Mouse (Mus musculus) thymus, adult 2 months (tissue): ENCODE measurements around the gene Rpusd3. TPM values are rescaled to one million over a fixed set of nuclear protein-coding genes. Genes with fewer than 3 reads are reported as not detected.

Source experiments
- DNase-seq: peaks from one replicate; pipeline ENCODE4 v3.0.0; 2021
- H3K27ac ChIP-seq: fragments of 200-500 bp; 2 replicates; pipeline ENCODE4 v1.5.1; 2012; ENCODE audit warnings: low read length, control low read depth; ENCODE audit not compliant: control insufficient read depth, insufficient read depth
- H3K27me3 ChIP-seq: fragments of 200-500 bp; 2 replicates; pipeline ENCODE4 v1.6.1; 2012; ENCODE audit warnings: mild to moderate bottlenecking, low read length, moderate library complexity, mixed read lengths; ENCODE audit not compliant: control insufficient read depth, insufficient read depth
- H3K36me3 ChIP-seq: fragments of 200-500 bp; 2 replicates; pipeline ENCODE4 v1.6.1; 2012; ENCODE audit warnings: mild to moderate bottlenecking, low read length, moderate library complexity; ENCODE audit not compliant: control insufficient read depth, insufficient read depth
- H3K4me1 ChIP-seq: fragments of 200-500 bp; replicated peaks from 2 replicates; pipeline ENCODE4 v1.6.1; 2012; ENCODE audit warnings: low read length; ENCODE audit not compliant: control insufficient read depth, insufficient read depth
- H3K4me3 ChIP-seq: fragments of 200-500 bp; 2 replicates; pipeline ENCODE4 v1.5.1; 2012; ENCODE audit warnings: mild to moderate bottlenecking, low read length, control low read depth, moderate library complexity; ENCODE audit not compliant: control insufficient read depth, insufficient read depth
- CTCF ChIP-seq: fragments of 200-500 bp; IDR thresholded peaks from 2 replicates; pipeline ENCODE4 v1.5.1; 2012; ENCODE audit warnings: mild to moderate bottlenecking, control low read depth, low read length, moderate library complexity, borderline replicate concordance; ENCODE audit not compliant: control insufficient read depth, poor library complexity, insufficient read depth; ENCODE audit errors: extremely low read depth
- POLR2A ChIP-seq: fragments of 200-500 bp; IDR thresholded peaks from 2 replicates; pipeline ENCODE4 v1.6.1; 2012; ENCODE audit warnings: mild to moderate bottlenecking, low read length, control low read depth, moderate library complexity; ENCODE audit not compliant: control insufficient read depth, poor library complexity, insufficient read depth; ENCODE audit errors: extremely low read depth
- WGBS: fragments of 180-500 bp; shearing (Covaris S2); methylation state at CpG from one replicate; pipeline ENCODE4 v1.1.7; 2018; 5-methylcytosine and 5-hydroxymethylcytosine counted together
- polyA plus RNA-seq: library from polyadenylated mRNA; depleted of rRNA; stranded (reverse); fragments of >200 nt; gene quantifications from 2 replicates; pipeline ENCODE4 v1.2.3, GENCODE M21; 2012

Rpusd3 gene
- polyA plus RNA-seq, 1 experiment = 94.5 TPM

GRCm38 (mm10) chr6:113455007-113455406 is 35.9 kb upstream of the Rpusd3 start:
- 27% methylated on average over 5 of the region's 5 CpGs for WGBS
- peak; percentile 28 for DNase-seq
- Histone ChIP-seq H3K4me3 (no peak overlapping the region), H3K27ac (peak overlapping the region; percentile 62; the same call in 1 of the 2 replicates), H3K36me3 (no peaks in the 10 kb centered on the region), H3K4me1 (peaks cover 29% of the 10 kb centered on the region), H3K27me3 (no peaks in the 10 kb centered on the region)
- TF ChIP-seq CTCF = no peak
- TF ChIP-seq POLR2A = no peak

DNA sequence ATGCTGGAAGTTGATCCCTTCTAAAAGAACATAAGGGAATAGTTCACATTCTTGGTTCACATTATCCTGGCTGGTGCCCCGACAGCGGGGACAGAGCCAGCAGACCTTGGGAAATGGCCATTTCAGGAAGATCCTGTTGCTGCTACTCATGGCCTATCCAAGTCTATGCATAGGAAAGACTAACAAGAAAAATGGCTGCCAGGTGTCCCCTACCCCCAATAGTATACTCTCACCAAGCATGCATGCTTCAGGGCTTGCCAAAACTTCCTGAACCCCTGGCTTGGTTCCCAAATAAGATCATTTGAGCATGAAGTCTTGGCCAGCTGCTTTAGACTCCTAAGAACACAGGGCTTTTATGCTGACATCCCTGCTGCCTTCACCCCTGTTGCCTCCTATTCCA is 32.7 kb upstream of the Rpusd3 start:
- WGBS = 84% methylated on average over 2 of the region's 2 CpGs
- Histone ChIP-seq H3K36me3 (peaks cover 5% of the 10 kb centered on the region; the same call in 1 of the 2 replicates), H3K27ac (no peak overlapping the region)

GRCm38 (mm10) chr6:113447639-113448038 is 28.5 kb upstream of the Rpusd3 start:
- H3K36me3 ChIP-seq = peaks cover 5% of the 10 kb centered on the region; the same call in 1 of the 2 replicates
- H3K4me1 ChIP-seq = peaks cover 6% of the 10 kb centered on the region
- no peaks in the 10 kb centered on the region for H3K27me3 ChIP-seq
- TF ChIP-seq CTCF = no peak
- TF ChIP-seq POLR2A = no peak
- WGBS = 99% methylated on average over 4 of the region's 4 CpGs
- DNase-seq = no peak
- H3K27ac ChIP-seq = no peak overlapping the region
- H3K4me3 ChIP-seq = no peak overlapping the region

More for the DNA sequence above, 32.7 kb upstream of the Rpusd3 start:
- H3K27me3 ChIP-seq = no peaks in the 10 kb centered on the region
- no peak for DNase-seq
- H3K4me3 ChIP-seq = no peak overlapping the region
- H3K4me1 ChIP-seq = peaks cover 4% of the 10 kb centered on the region
- no peak for TF ChIP-seq CTCF
- TF ChIP-seq POLR2A = no peak

GRCm38 (mm10) chr6:113444207-113444965 is 25.2 kb upstream of the Rpusd3 start:
- TF ChIP-seq POLR2A = no peak
- no peak for TF ChIP-seq CTCF
- peaks cover 6% of the 10 kb centered on the region for H3K4me1 ChIP-seq

DNA sequence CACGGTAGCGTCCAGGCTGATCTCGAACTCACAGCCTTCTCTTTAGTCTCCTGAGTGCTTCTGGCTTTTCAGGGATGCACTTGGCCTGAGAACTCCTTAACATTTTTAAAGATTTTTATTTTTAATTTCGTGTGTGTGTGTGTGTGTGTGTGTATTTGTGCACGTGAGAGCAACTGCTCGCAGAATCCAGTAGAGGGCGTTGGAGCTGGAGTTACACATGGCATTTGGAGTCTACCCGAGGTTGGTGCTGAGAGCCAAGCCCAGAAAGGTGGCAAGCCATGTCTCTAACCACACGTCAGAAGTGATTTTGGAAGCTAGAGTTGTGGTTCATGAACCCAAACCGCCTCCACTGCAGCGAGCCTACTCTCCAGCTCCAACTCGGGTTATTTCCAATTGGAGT is 24.0 kb upstream of the Rpusd3 start:
- Histone ChIP-seq H3K4me1 (peaks cover 6% of the 10 kb centered on the region), H3K36me3 (peaks cover 5% of the 10 kb centered on the region; the same call in 1 of the 2 replicates), H3K4me3 (peak overlapping the region; percentile 91), H3K27ac (no peak overlapping the region), H3K27me3 (no peaks in the 10 kb centered on the region)
- 55% methylated on average over 12 of the region's 12 CpGs for WGBS
- TF ChIP-seq CTCF (no peak), POLR2A (no peak)
- DNase-seq = no peak

More at GRCm38 (mm10) chr6:113444207-113444965, 25.2 kb upstream of the Rpusd3 start:
- H3K27me3 ChIP-seq = no peaks in the 10 kb centered on the region
- H3K4me3 ChIP-seq = no peak overlapping the region
- no peak for DNase-seq
- 91% methylated on average over 8 of the region's 8 CpGs for WGBS
- H3K36me3 ChIP-seq = peaks cover 5% of the 10 kb centered on the region; the same call in 1 of the 2 replicates
- no peak overlapping the region for H3K27ac ChIP-seq

- peak; percentile 95 for DNase-seq
- H3K27ac ChIP-seq = no peak within 1 kb of the TSS
- peaks cover under 1% of the 10 kb centered on the region; the same call in 1 of the 2 replicates for H3K36me3 ChIP-seq
- TF ChIP-seq POLR2A (peak; percentile 66), CTCF (no peak)
- peak within 1 kb of the TSS; percentile 91 for H3K4me3 ChIP-seq
- no peaks in the 10 kb centered on the region for H3K27me3 ChIP-seq
- under 1% methylated on average over 45 of the region's 45 CpGs for WGBS
- H3K4me1 ChIP-seq = peaks cover 6% of the 10 kb centered on the region
Observed at GRCm38 (mm10) chr6:113442442-113443090, 23.4 kb upstream of the Rpusd3 start, which contains the start of gene Jagn1. Gene Jagn1 (plus strand): TSS chr6:113442569.
